Mouse (Mus musculus): ENCODE measurements around the gene Ppp3ca.

DNA sequence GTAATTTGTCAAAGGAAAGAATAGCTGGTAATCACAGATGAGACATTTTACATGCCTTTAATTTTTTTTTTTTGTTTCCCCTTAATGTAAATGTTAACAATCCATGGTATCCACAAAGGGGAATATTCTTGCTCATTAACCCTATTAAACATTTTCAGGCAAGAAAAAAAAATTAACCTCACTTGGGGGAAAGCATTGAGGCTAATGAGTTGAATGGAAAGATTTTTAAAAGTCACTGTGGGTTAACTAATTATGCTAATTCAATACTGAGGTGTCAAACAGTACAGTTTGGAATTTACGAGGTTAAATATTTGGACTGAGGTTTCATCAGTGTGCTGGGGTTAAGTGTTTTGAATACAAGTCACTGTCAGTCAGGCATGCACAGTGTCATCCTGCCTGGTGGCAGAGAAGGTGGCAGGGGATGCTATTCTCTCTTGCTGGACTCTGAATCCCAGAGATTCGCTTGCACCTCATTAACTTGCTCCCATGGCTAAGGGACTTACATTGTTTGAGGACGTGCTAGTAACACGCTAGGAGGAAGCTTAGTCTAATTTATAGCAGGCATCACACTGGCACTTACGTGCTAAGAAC, 82.3 kb downstream of the Ppp3ca start:
- TF ChIP-seq CTCF (IDR thresholded peaks at IDR 0.05; ENCODE audit: low read depth) = no peak
- no peak for TF ChIP-seq EP300 (IDR thresholded peaks at IDR 0.05; ENCODE audit: low read depth)

All from heart, postnatal 0 days (tissue).